Mouse (Mus musculus) cerebellum, postnatal 25 days (tissue): ENCODE data around the gene Stx8.
A peak's percentile ranks its signal among the peaks of the same experiment; 100 is the strongest.

Experiments
- DNase-seq, 2 experiments: peaks; one replicate each; pipeline ENCODE4 v3.0.0; 2021; ENCODE audit warnings: mixed read lengths in 2 of 2

The Stx8 gene

GRCm38 (mm10) chr11:68201811-68202459 lies 235.9 kb downstream of the Stx8 start:
- DNase-seq = no peak

- DNase-seq = peak in 1 of 2 experiments; percentile 2
These were observed 236.6 kb downstream of the Stx8 start for GRCm38 (mm10) chr11:68202561-68202960.

- peak in 1 of 2 experiments; percentile 46 for DNase-seq
These were observed 237.8 kb downstream of the Stx8 start for GRCm38 (mm10) chr11:68203658-68204315.

- peak in 1 of 2 experiments; percentile 1 for DNase-seq
These were observed 238.4 kb downstream of the Stx8 start for GRCm38 (mm10) chr11:68204407-68204806.

GRCm38 (mm10) chr11:68205572-68206229 lies 239.7 kb downstream of the Stx8 start:
- no peak for DNase-seq

- DNase-seq = no peak
These were observed 242.0 kb downstream of the Stx8 start for GRCm38 (mm10) chr11:68208023-68208422.

GRCm38 (mm10) chr11:68208582-68208981 lies 242.6 kb downstream of the Stx8 start:
- no peak for DNase-seq

GRCm38 (mm10) chr11:68209506-68209905 lies 243.5 kb downstream of the Stx8 start:
- DNase-seq = no peak

GRCm38 (mm10) chr11:68210714-68211113 lies 244.7 kb downstream of the Stx8 start:
- DNase-seq = no peak

GRCm38 (mm10) chr11:68211924-68212578 lies 246.1 kb downstream of the Stx8 start:
- DNase-seq = peak in 1 of 2 experiments; percentile 49

- no peak for DNase-seq
These were observed 247.9 kb downstream of the Stx8 start for GRCm38 (mm10) chr11:68213896-68214295.

- no peak for DNase-seq
These were observed 248.7 kb downstream of the Stx8 start for GRCm38 (mm10) chr11:68214496-68215205.

- no peak for DNase-seq
These were observed 249.4 kb downstream of the Stx8 start for GRCm38 (mm10) chr11:68215206-68215912.

GRCm38 (mm10) chr11:68216041-68216440 lies 250.0 kb downstream of the Stx8 start:
- no peak for DNase-seq

GRCm38 (mm10) chr11:68220733-68221132 lies 254.7 kb downstream of the Stx8 start:
- no peak for DNase-seq

GRCm38 (mm10) chr11:68222209-68222608 lies 256.2 kb downstream of the Stx8 start:
- no peak for DNase-seq

- DNase-seq = no peak
These were observed 257.1 kb downstream of the Stx8 start for GRCm38 (mm10) chr11:68223143-68223542.

GRCm38 (mm10) chr11:68226654-68227057 lies 260.7 kb downstream of the Stx8 start:
- DNase-seq = no peak

- no peak for DNase-seq
These were observed 261.8 kb downstream of the Stx8 start for GRCm38 (mm10) chr11:68227837-68228236.

GRCm38 (mm10) chr11:68228941-68229665 lies 263.1 kb downstream of the Stx8 start:
- peak in 1 of 2 experiments; percentile 34 for DNase-seq

- peak in 1 of 2 experiments; percentile 54 for DNase-seq
These were observed 265.6 kb downstream of the Stx8 start for GRCm38 (mm10) chr11:68231558-68231957.
